Mouse (Mus musculus) limb, embryonic 12.5 days (tissue): Measurements from ENCODE around the gene Pip4k2b. TPM values are rescaled to one million over a fixed set of nuclear protein-coding genes. Genes with fewer than 3 reads are reported as not detected.
A peak's percentile ranks its signal among the peaks of the same experiment; 100 is the strongest.

ENCODE experiments used
- ATAC-seq: fragments of 200-750 bp; cut with Nextera tagmentation; 2 replicates; pipeline ENCODE4 v1.8.0; 2017; ENCODE audit warnings: low read depth, moderate TSS enrichment; ENCODE audit not compliant: insufficient number of reproducible peaks, insufficient read depth, low FRiP score, low TSS enrichment
- H3K27ac ChIP-seq: fragments of 300-500 bp; sonication (generic); 2 replicates; pipeline ENCODE4 v1.5.1; 2016; ENCODE audit warnings: mild to moderate bottlenecking, moderate library complexity
- H3K27me3 ChIP-seq: fragments of 300-500 bp; sonication (generic); 2 replicates; pipeline ENCODE4 v1.6.1; 2016; ENCODE audit warnings: mild to moderate bottlenecking, moderate library complexity
- H3K36me3 ChIP-seq: fragments of 300-500 bp; sonication (generic); 2 replicates; pipeline ENCODE4 v1.6.1; 2016; ENCODE audit warnings: mild to moderate bottlenecking, moderate library complexity
- H3K4me1 ChIP-seq: fragments of 300-500 bp; sonication (generic); replicated peaks from 2 replicates; pipeline ENCODE4 v1.6.1; 2016
- H3K4me2 ChIP-seq: fragments of 300-500 bp; sonication (generic); 2 replicates; pipeline ENCODE4 v1.6.1; 2016; ENCODE audit warnings: mild to moderate bottlenecking, moderate library complexity
- H3K4me3 ChIP-seq: fragments of 300-500 bp; sonication (generic); replicated peaks from 2 replicates; pipeline ENCODE4 v1.5.1; 2016; ENCODE audit warnings: mild to moderate bottlenecking
- H3K9ac ChIP-seq: fragments of 300-500 bp; sonication (generic); replicated peaks from 2 replicates; pipeline ENCODE4 v1.6.1; 2016; ENCODE audit warnings: mild to moderate bottlenecking, moderate library complexity
- H3K9me3 ChIP-seq: fragments of 300-500 bp; sonication (generic); 2 replicates; pipeline ENCODE4 v1.6.1; 2016; ENCODE audit warnings: mild to moderate bottlenecking, moderate library complexity
- WGBS: fragments of 180-500 bp; shearing (Covaris S2); methylation state at CpG from one replicate; pipeline ENCODE4 v1.1.7; 2016; 5-methylcytosine and 5-hydroxymethylcytosine counted together
- polyA plus RNA-seq: library from polyadenylated mRNA; unstranded; fragments of >200 nt; fragmentation: Nextera tagmentation; extraction: Ambion mirVana; gene quantifications from 2 replicates; pipeline ENCODE4 v1.2.1, GENCODE M21; 2016

Pip4k2b gene
- polyA plus RNA-seq, 1 experiment from 2014 or later: 2.7 TPM

- ATAC-seq: no peak
- Histone ChIP-seq H3K4me1 (peaks cover 47% of the 10 kb centered on the region), H3K27me3 (no peaks in the 10 kb centered on the region), H3K9me3 (no peaks in the 10 kb centered on the region), H3K9ac (no peak overlapping the region; the same call in 1 of the 2 replicates), H3K4me3 (0 out of 2 replicates have a peak overlapping the region, but pooled peaks have one; percentile 13), H3K27ac (peak overlapping the region; percentile 41; the same call in 1 of the 2 replicates), H3K4me2 (no peak overlapping the region; the same call in 1 of the 2 replicates), H3K36me3 (peaks cover 50% of the 10 kb centered on the region)
- WGBS: 95% methylated on average over 4 of the region's 4 CpGs
Observed at GRCm38 (mm10) chr11:97694435-97694834, 50.1 kb downstream of the Pip4k2b start.

- H3K9ac ChIP-seq: no peak overlapping the region
- peaks cover 71% of the 10 kb centered on the region for H3K36me3 ChIP-seq
- H3K27ac ChIP-seq: no peak overlapping the region
- 28% methylated on average over 10 of the region's 10 CpGs for WGBS
- no peaks in the 10 kb centered on the region for H3K9me3 ChIP-seq
- no peak for ATAC-seq
- H3K4me1 ChIP-seq: peaks cover 38% of the 10 kb centered on the region
- no peaks in the 10 kb centered on the region for H3K27me3 ChIP-seq
- H3K4me3 ChIP-seq: no peak overlapping the region
- no peak overlapping the region for H3K4me2 ChIP-seq
Observed at GRCm38 (mm10) chr11:97689861-97690260, 54.6 kb downstream of the Pip4k2b start.

DNA sequence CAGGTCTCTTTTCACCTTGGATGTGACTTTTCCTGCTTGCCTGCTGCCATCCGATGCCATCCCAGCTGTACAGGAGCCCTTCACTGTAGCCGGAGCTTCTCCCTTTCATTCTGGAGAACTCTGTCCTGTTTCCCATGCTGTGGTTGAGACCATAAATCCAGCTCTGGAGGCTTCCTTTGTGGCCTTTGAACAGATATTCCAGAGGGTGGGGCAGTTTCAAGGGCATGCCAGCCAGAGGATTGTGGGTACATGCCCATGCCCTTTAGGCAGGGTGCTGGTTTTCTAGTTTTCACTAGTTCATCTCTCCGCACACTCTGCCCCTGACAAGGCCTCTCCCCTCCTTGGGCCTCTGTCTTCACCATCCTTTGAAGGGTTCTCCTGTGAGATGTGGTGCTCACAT lies 57.4 kb downstream of the Pip4k2b start:
- WGBS: 96% methylated on average over 3 of the region's 3 CpGs
- peak overlapping the region; percentile 12; the same call in 1 of the 2 replicates for H3K27ac ChIP-seq
- ATAC-seq: no peak
- H3K36me3 ChIP-seq: peaks cover 65% of the 10 kb centered on the region
- H3K4me1 ChIP-seq: peaks cover 27% of the 10 kb centered on the region
- H3K4me3 ChIP-seq: 0 out of 2 replicates have a peak overlapping the region, but pooled peaks have one; percentile 44
- H3K9me3 ChIP-seq: no peaks in the 10 kb centered on the region
- H3K27me3 ChIP-seq: no peaks in the 10 kb centered on the region
- H3K4me2 ChIP-seq: no peak overlapping the region
- no peak overlapping the region for H3K9ac ChIP-seq

DNA sequence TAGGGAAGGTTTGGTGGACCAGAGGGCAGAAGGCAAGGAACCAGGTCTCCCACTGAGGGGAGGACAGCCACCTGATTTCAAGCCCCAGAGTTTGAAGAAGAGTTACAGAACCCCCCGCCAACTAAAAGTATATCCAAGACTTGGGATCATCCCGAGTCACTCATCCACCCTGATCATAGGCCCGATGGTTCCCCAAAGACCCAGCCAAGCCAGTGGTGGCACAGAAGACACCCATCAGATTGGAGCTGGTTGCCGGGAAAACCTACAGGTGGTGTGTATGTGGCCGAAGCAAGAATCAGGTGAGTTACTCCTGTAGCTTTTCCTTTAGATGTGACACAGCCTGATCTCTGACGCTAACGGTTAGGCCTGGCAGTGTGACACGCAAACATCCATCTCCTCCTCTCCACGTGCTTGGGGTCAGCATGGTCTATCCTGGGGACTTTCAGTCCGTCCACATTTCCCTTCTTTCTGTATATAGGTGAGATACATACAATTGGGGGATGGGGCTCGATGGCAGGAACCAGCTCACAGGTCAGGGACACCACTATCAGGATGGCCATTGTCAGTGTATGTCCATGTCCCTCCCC lies 58.1 kb downstream of the Pip4k2b start:
- WGBS: 68% methylated on average over 11 of the region's 11 CpGs
- no peak overlapping the region for H3K27ac ChIP-seq
- ATAC-seq: no peak
- peaks cover 65% of the 10 kb centered on the region for H3K36me3 ChIP-seq
- H3K4me2 ChIP-seq: peak overlapping the region; percentile 89
- no peaks in the 10 kb centered on the region for H3K27me3 ChIP-seq
- H3K9ac ChIP-seq: peak overlapping the region; percentile 34; the same call in 1 of the 2 replicates
- peak overlapping the region; percentile 44 for H3K4me3 ChIP-seq
- no peaks in the 10 kb centered on the region for H3K9me3 ChIP-seq
- peaks cover 27% of the 10 kb centered on the region for H3K4me1 ChIP-seq

DNA sequence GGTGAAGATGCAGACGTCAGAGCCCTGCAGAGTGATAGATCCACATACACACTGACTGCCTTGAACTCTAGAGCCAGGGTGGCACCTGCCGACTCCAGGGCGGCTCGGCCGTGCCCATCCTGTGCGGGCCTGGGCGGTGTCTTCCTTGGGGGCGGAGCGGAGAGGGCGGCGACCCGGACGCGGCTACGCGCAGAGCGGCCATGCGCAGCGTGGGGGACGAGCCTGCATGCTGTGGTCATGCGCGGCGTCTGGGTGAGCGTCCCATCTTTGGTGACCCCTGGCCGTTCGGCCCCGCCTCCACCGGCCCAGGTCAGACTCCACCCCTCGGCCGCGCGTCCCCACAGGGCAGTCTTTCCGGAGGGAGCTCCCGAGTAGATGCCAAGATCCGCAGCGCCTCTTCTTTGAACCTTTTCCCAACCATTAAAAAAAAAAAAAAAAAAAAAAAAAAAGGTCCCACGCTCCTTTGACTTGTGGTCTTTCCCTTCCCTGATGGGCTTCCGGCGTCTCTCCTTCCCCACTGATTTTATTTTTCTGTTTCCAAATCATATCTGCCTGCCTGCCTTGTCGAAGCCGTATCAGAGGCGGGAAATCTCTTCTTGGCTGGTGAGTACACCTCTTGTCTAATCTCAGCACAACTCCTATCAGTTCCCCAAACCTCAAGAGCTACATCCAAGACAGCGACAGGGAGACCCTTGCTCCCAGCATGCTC lies 58.7 kb downstream of the Pip4k2b start, which contains the start of gene Cisd3:
Cisd3 (plus strand) TSS at position 214 of the 709 bp plus-strand sequence.
- WGBS: 2% methylated on average over 43 of the region's 43 CpGs
- peak within 1 kb of the TSS; percentile 53 for H3K9ac ChIP-seq
- H3K36me3 ChIP-seq: peaks cover 65% of the 10 kb centered on the region
- H3K4me3 ChIP-seq: peak within 1 kb of the TSS; percentile 44
- H3K27ac ChIP-seq: peak within 1 kb of the TSS; percentile 31; the same call in 1 of the 2 replicates
- no peaks in the 10 kb centered on the region for H3K9me3 ChIP-seq
- H3K27me3 ChIP-seq: no peaks in the 10 kb centered on the region
- peak within 1 kb of the TSS; percentile 89 for H3K4me2 ChIP-seq
- ATAC-seq: peak; percentile 77
- peaks cover 27% of the 10 kb centered on the region for H3K4me1 ChIP-seq

- H3K27me3 ChIP-seq: no peaks in the 10 kb centered on the region
- peak overlapping the region; percentile 89 for H3K4me2 ChIP-seq
- peak overlapping the region; percentile 31; the same call in 1 of the 2 replicates for H3K27ac ChIP-seq
- peaks cover 64% of the 10 kb centered on the region for H3K36me3 ChIP-seq
- ATAC-seq: no peak
- 36% methylated on average over 7 of the region's 7 CpGs for WGBS
- H3K4me3 ChIP-seq: 0 out of 2 replicates have a peak overlapping the region, but pooled peaks have one; percentile 44
- peaks cover 27% of the 10 kb centered on the region for H3K4me1 ChIP-seq
- no peak overlapping the region for H3K9ac ChIP-seq
- no peaks in the 10 kb centered on the region for H3K9me3 ChIP-seq
Observed at GRCm38 (mm10) chr11:97684766-97685165, 59.7 kb downstream of the Pip4k2b start.

DNA sequence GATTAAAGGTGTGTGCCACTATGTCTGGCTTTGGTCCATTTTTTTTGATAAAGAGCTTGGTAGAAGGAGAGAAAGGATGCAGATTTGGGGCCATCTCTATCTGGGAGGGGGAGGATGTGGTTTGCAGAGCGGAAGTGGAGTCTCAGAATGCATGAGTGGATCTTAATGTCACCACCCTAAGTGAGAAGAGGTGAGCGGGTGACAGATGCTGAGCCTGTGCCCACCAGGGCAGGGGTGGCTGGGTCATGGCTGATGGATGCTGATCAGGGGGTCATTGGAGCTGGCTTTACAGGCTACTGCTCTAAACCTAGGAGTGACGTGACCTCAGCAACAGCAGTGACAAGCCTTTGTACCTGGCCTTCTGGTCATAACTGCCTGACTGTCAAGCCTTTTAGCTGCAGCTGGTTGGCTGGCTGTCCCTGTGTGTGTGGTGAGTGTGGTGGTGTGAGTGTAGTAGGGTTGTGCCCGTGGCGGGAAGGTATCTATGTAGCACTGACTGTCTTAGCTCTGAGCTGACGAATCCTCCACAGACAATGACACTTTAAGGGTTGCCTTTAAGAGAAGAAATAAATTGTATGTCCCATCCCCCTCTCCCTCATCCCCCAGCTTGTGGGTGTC lies 60.3 kb downstream of the Pip4k2b start:
- H3K9me3 ChIP-seq: no peaks in the 10 kb centered on the region
- WGBS: 79% methylated on average over 6 of the region's 6 CpGs
- peaks cover 27% of the 10 kb centered on the region for H3K4me1 ChIP-seq
- H3K4me2 ChIP-seq: no peak overlapping the region
- H3K36me3 ChIP-seq: peaks cover 61% of the 10 kb centered on the region
- no peak overlapping the region for H3K27ac ChIP-seq
- H3K9ac ChIP-seq: no peak overlapping the region
- no peak for ATAC-seq
- H3K27me3 ChIP-seq: no peaks in the 10 kb centered on the region
- H3K4me3 ChIP-seq: no peak overlapping the region

DNA sequence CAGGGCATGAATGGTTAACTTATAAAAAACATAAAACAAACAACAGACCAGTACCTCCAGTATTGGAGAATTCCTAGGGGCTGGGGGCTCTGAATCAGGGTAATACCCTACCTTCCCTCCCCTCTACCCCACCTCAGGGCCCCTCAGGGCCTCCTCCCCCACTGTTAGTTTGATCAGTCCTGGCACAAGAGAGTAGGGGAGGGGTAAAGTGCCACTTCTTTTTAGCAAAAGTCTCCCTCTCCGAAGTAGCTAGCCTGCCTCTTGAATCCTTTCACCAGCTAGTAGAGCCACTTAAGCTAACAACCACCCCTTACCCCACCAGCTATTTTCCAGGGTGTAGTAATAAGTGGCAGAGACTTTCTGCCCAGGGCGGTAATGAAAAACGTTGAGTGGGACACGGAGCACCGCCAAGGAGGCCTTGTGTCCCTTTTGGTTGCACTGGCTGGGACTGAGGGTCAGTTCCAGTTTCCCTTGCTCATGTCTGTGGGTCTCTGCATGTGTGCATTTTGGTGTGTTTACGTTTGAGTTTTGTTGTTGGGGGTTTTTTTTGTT lies 61.9 kb downstream of the Pip4k2b start:
- H3K4me2 ChIP-seq: no peak overlapping the region

GRCm38 (mm10) chr11:97680430-97680829 lies 64.1 kb downstream of the Pip4k2b start:
- Histone ChIP-seq H3K27me3 (no peaks in the 10 kb centered on the region), H3K36me3 (peaks cover 75% of the 10 kb centered on the region), H3K4me1 (peaks cover 16% of the 10 kb centered on the region), H3K4me3 (no peak overlapping the region), H3K4me2 (no peak overlapping the region), H3K9me3 (no peaks in the 10 kb centered on the region), H3K9ac (no peak overlapping the region), H3K27ac (no peak overlapping the region)
- ATAC-seq: no peak
- 89% methylated on average over 12 of the region's 12 CpGs for WGBS

More for the DNA sequence above, 61.9 kb downstream of the Pip4k2b start:
- H3K4me3 ChIP-seq: no peak overlapping the region
- ATAC-seq: no peak
- H3K9me3 ChIP-seq: no peaks in the 10 kb centered on the region
- H3K9ac ChIP-seq: peak overlapping the region; percentile 27; the same call in 1 of the 2 replicates
- H3K27ac ChIP-seq: 0 out of 2 replicates have a peak overlapping the region, but pooled peaks have one; percentile 12
- H3K36me3 ChIP-seq: peaks cover 61% of the 10 kb centered on the region
- 79% methylated on average over 6 of the region's 6 CpGs for WGBS
- H3K4me1 ChIP-seq: peaks cover 24% of the 10 kb centered on the region
- no peaks in the 10 kb centered on the region for H3K27me3 ChIP-seq

DNA sequence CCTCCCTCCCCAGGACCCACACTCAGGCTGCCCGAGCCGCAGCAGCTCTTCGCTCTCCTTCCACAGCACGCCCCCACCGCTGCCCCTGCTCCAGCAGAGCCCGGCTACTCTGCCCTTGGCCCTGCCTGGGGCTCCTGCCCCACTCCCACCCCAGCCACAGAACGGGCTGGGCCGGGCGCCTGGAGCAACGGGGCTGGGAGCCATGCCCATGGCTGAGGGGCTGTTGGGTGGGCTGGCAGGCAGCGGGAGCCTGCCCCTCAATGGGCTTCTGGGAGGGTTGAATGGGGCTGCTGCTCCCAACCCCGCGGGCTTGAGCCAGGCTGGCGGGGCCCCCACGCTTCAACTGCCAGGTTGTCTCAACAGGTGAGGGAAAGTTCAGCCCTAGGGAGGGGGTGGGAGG lies 66.2 kb downstream of the Pip4k2b start:
- H3K9ac ChIP-seq: no peak overlapping the region
- H3K4me2 ChIP-seq: no peak overlapping the region
- H3K27ac ChIP-seq: peak overlapping the region; percentile 8; the same call in 1 of the 2 replicates
- no peaks in the 10 kb centered on the region for H3K9me3 ChIP-seq
- H3K36me3 ChIP-seq: peaks cover 94% of the 10 kb centered on the region
- ATAC-seq: no peak
- H3K27me3 ChIP-seq: no peaks in the 10 kb centered on the region
- H3K4me1 ChIP-seq: peaks cover 8% of the 10 kb centered on the region; the same call in 1 of the 2 replicates
- H3K4me3 ChIP-seq: no peak overlapping the region
- 91% methylated on average over 15 of the region's 15 CpGs for WGBS

- H3K4me2 ChIP-seq: no peak overlapping the region
- no peak overlapping the region for H3K9ac ChIP-seq
- peaks cover 96% of the 10 kb centered on the region for H3K36me3 ChIP-seq
- 66% methylated on average over 8 of the region's 8 CpGs for WGBS
- ATAC-seq: no peak
- no peaks in the 10 kb centered on the region for H3K27me3 ChIP-seq
- peak overlapping the region; percentile 8; the same call in 1 of the 2 replicates for H3K27ac ChIP-seq
- no peaks in the 10 kb centered on the region for H3K9me3 ChIP-seq
- H3K4me3 ChIP-seq: no peak overlapping the region
- H3K4me1 ChIP-seq: peaks cover 8% of the 10 kb centered on the region; the same call in 1 of the 2 replicates
Observed at GRCm38 (mm10) chr11:97677842-97678241, 66.7 kb downstream of the Pip4k2b start.
